Mouse (Mus musculus): ENCODE measurements around the gene Txlnb. TPM values are rescaled to one million over a fixed set of nuclear protein-coding genes. Genes with fewer than 3 reads are reported as not detected.

Gene Txlnb
- polyA plus RNA-seq (2011; ENCODE audit: insufficient read depth, insufficient read length, low replicate concordance, missing spikeins) = 0.79 TPM in 1 of 2 replicates, not detected in the other

- Histone ChIP-seq H3K27ac (ENCODE audit: control insufficient read depth, insufficient read depth, low read depth, low read length, poor library complexity) (peak within 1 kb of the TSS; percentile 19), H3K4me1 (ENCODE audit: control insufficient read depth, insufficient read depth, low read length) (no peaks in the 10 kb centered on the region; the same call in 1 of the 2 replicates), H3K4me3 (replicated peaks; ENCODE audit: control insufficient read depth, low read depth, low read length) (peak within 1 kb of the TSS; percentile 44)
- TF ChIP-seq CTCF (IDR thresholded peaks at IDR 0.05; ENCODE audit: control insufficient read depth, insufficient read depth, low read length) = no peak
- TF ChIP-seq POLR2A (IDR thresholded peaks at IDR 0.05; ENCODE audit: borderline replicate concordance, control insufficient read depth, low read depth, low read length) = no peak
- WGBS = 9% methylated on average over 13 of the region's 13 CpGs
These were observed at the start of gene Txlnb for GRCm38 (mm10) chr10:17795767-17796631. Txlnb (plus strand) TSS chr10:17796226.

- 86% methylated on average over 5 of the region's 5 CpGs for whole genome bisulfite sequencing
- TF ChIP-seq CTCF (IDR thresholded peaks at IDR 0.05; ENCODE audit: control insufficient read depth, insufficient read depth, low read length) (no peak), POLR2A (IDR thresholded peaks at IDR 0.05; ENCODE audit: borderline replicate concordance, control insufficient read depth, low read depth, low read length) (no peak)
- H3K4me1 ChIP-seq (ENCODE audit: control insufficient read depth, insufficient read depth, low read length) = no peaks in the 10 kb centered on the region
These were observed 43.5 kb upstream of the Txlnb start for GRCm38 (mm10) chr10:17752478-17752877.

GRCm38 (mm10) chr10:17759772-17760171 lies 36.3 kb upstream of the Txlnb start:
- Histone ChIP-seq H3K4me3 (replicated peaks; ENCODE audit: control insufficient read depth, low read depth, low read length) (no peak overlapping the region), H3K4me1 (ENCODE audit: control insufficient read depth, insufficient read depth, low read length) (no peaks in the 10 kb centered on the region), H3K27ac (ENCODE audit: control insufficient read depth, insufficient read depth, low read depth, low read length, poor library complexity) (no peak overlapping the region)
- WGBS = 77% methylated on average over 3 of the region's 3 CpGs
- TF ChIP-seq POLR2A (IDR thresholded peaks at IDR 0.05; ENCODE audit: borderline replicate concordance, control insufficient read depth, low read depth, low read length) = no peak
- TF ChIP-seq CTCF (IDR thresholded peaks at IDR 0.05; ENCODE audit: control insufficient read depth, insufficient read depth, low read length) = no peak

More at GRCm38 (mm10) chr10:17752478-17752877, 43.5 kb upstream of the Txlnb start:
- Histone ChIP-seq H3K27ac (ENCODE audit: control insufficient read depth, insufficient read depth, low read depth, low read length, poor library complexity) (no peak overlapping the region), H3K4me3 (replicated peaks; ENCODE audit: control insufficient read depth, low read depth, low read length) (no peak overlapping the region)

DNA sequence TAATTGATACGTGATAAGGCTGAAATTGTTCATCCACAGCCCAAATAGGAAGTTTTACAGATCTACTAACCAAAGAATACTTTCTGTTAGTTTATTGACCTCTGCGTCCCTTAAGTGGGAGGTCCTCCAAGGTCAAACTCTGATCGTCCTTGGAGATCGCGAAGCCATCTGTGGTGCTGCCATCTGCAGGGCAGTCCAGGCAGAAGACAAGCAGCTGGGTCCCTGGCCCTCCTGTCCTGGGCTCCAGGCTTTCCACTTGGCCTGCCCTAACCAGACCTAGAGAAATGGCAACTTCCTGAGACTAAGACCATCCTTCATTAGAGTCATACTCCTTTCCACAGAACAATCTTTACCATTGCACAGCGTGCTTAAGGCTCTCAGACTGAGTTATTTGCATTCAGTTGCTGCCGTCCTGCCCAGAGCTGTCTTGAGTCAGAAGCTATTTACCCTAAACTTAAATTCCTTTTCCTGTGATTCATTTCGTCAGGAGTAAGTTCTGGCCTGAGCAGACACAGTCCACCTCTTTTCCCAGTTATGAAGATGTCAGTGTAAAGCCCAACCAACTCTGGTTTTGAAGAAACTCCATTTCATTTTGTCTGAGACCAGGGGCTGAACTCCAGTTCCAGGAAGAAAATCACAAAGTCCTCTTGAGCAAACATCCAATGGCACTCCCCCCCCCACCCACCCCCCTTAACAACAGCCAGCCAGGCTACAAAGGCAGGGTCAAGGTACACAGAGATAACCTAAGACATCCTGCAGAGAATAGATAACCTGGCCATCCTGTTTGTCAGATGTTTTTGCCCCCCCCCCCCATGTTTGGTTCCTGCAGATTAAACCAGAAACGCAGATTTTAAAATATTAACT lies 35.0 kb upstream of the Txlnb start:
- H3K4me3 ChIP-seq (replicated peaks; ENCODE audit: control insufficient read depth, low read depth, low read length) = no peak overlapping the region
- no peak overlapping the region for H3K27ac ChIP-seq (ENCODE audit: control insufficient read depth, insufficient read depth, low read depth, low read length, poor library complexity)
- H3K4me1 ChIP-seq (ENCODE audit: control insufficient read depth, insufficient read depth, low read length) = no peaks in the 10 kb centered on the region
- WGBS = 78% methylated on average over 9 of the region's 9 CpGs
- TF ChIP-seq CTCF (IDR thresholded peaks at IDR 0.05; ENCODE audit: control insufficient read depth, insufficient read depth, low read length) (peak; percentile 29; the same call in 1 of the 2 replicates), POLR2A (IDR thresholded peaks at IDR 0.05; ENCODE audit: borderline replicate concordance, control insufficient read depth, low read depth, low read length) (no peak)

GRCm38 (mm10) chr10:17761652-17762051 lies 34.4 kb upstream of the Txlnb start:
- no peak overlapping the region for H3K4me3 ChIP-seq (replicated peaks; ENCODE audit: control insufficient read depth, low read depth, low read length)
- 33% methylated on average over 1 of the region's 1 CpGs for WGBS
- no peak for TF ChIP-seq CTCF (IDR thresholded peaks at IDR 0.05; ENCODE audit: control insufficient read depth, insufficient read depth, low read length)
- no peak for TF ChIP-seq POLR2A (IDR thresholded peaks at IDR 0.05; ENCODE audit: borderline replicate concordance, control insufficient read depth, low read depth, low read length)
- no peak overlapping the region for H3K27ac ChIP-seq (ENCODE audit: control insufficient read depth, insufficient read depth, low read depth, low read length, poor library complexity)
- no peaks in the 10 kb centered on the region for H3K4me1 ChIP-seq (ENCODE audit: control insufficient read depth, insufficient read depth, low read length)

DNA sequence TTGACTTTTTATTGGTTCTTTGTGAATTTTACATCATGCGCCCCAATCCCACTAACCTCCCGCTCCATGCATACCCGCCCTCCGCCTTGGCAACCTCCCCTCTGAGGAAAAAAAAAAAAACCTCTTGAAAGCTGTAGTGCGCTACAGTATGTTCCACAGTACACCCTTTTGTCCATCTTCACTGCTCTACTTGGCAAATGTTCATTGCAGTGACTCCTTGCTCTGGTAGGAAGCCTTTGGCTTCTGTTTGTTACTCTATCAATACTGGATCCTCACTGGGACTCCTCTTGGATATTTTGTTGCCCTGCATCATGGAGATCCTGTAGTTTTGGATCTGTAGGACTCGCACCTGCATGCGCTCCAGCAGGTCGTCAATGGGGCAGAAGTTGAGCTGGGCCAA lies 33.1 kb upstream of the Txlnb start:
- 91% methylated on average over 8 of the region's 8 CpGs for WGBS
- Histone ChIP-seq H3K4me1 (ENCODE audit: control insufficient read depth, insufficient read depth, low read length) (no peaks in the 10 kb centered on the region), H3K4me3 (replicated peaks; ENCODE audit: control insufficient read depth, low read depth, low read length) (no peak overlapping the region), H3K27ac (ENCODE audit: control insufficient read depth, insufficient read depth, low read depth, low read length, poor library complexity) (no peak overlapping the region)
- TF ChIP-seq POLR2A (IDR thresholded peaks at IDR 0.05; ENCODE audit: borderline replicate concordance, control insufficient read depth, low read depth, low read length) = no peak
- TF ChIP-seq CTCF (IDR thresholded peaks at IDR 0.05; ENCODE audit: control insufficient read depth, insufficient read depth, low read length) = no peak

DNA sequence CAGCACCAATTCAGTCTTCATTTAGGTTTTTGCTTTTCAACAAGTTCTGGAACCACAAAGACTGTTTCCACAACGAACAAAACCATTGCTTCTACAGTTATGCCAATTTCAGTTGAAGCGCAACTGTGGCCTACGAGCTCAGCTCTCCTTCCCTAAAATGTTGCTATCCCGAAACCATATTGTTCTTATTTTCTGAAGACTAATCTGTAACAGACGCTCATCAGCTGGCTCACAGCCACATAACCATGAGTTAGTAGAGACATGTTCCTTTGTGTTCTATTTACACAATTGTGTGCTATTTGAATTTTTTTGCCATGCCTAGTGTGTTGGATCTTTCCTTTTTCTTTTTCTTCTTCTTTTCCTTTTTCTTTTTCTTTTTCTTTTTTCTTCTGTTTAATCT lies 26.2 kb upstream of the Txlnb start:
- 45% methylated on average over 5 of the region's 5 CpGs for WGBS
- Histone ChIP-seq H3K27ac (ENCODE audit: control insufficient read depth, insufficient read depth, low read depth, low read length, poor library complexity) (no peak overlapping the region), H3K4me3 (replicated peaks; ENCODE audit: control insufficient read depth, low read depth, low read length) (no peak overlapping the region), H3K4me1 (ENCODE audit: control insufficient read depth, insufficient read depth, low read length) (no peaks in the 10 kb centered on the region; the same call in none of the 2 replicates)
- no peak for TF ChIP-seq CTCF (IDR thresholded peaks at IDR 0.05; ENCODE audit: control insufficient read depth, insufficient read depth, low read length)
- no peak for TF ChIP-seq POLR2A (IDR thresholded peaks at IDR 0.05; ENCODE audit: borderline replicate concordance, control insufficient read depth, low read depth, low read length)

DNA sequence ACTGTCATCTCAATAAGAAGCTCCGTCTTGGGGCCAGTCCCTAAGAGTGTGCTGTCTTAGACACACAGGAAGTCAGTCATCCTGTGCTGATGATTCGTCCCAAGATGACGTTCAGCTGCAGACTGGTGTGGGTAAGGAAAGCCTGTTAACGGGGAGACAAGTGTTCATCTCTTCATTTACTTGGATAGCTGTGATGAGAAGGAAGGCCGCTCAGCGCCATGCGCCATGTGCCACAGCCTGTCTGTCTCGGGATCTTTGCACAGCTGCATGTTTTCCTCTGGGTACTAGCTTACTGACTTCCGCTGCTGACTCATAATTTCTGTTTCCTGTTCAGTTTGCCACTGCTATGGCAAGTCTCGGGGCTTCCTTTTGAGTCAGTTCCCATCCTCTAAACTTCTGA lies 23.7 kb upstream of the Txlnb start:
- TF ChIP-seq CTCF (IDR thresholded peaks at IDR 0.05; ENCODE audit: control insufficient read depth, insufficient read depth, low read length) (no peak), POLR2A (IDR thresholded peaks at IDR 0.05; ENCODE audit: borderline replicate concordance, control insufficient read depth, low read depth, low read length) (peak; percentile 32; the same call in 1 of the 2 replicates)
- Histone ChIP-seq H3K4me3 (replicated peaks; ENCODE audit: control insufficient read depth, low read depth, low read length) (peak overlapping the region; percentile 68), H3K27ac (ENCODE audit: control insufficient read depth, insufficient read depth, low read depth, low read length, poor library complexity) (peak overlapping the region; percentile 80; the same call in 1 of the 2 replicates), H3K4me1 (ENCODE audit: control insufficient read depth, insufficient read depth, low read length) (no peaks in the 10 kb centered on the region; the same call in none of the 2 replicates)
- 4% methylated on average over 10 of the region's 10 CpGs for WGBS
